Mouse (Mus musculus) forebrain, postnatal 0 days (tissue): Measurements from ENCODE around the gene Gm14393. TPM values are rescaled to one million over a fixed set of nuclear protein-coding genes. Genes with fewer than 3 reads are reported as not detected.
"Not testable (repeated sequence)": the region's sequence is repeated elsewhere in the genome, so short reads cannot be mapped to it uniquely, and the experiment has no call there.

ENCODE experiments used
- ATAC-seq: fragments of 200-750 bp; cut with Nextera tagmentation; 2 replicates; pipeline ENCODE4 v1.8.0; 2017; ENCODE audit warnings: mild to moderate bottlenecking, moderate library complexity
- DNase-seq: peaks from one replicate; pipeline ENCODE4 v3.0.0-alpha.2; 2015
- H3K27ac ChIP-seq: fragments of 300-500 bp; sonication (generic); 2 replicates; pipeline ENCODE4 v1.5.1; 2014; ENCODE audit warnings: low read depth, mild to moderate bottlenecking, antibody characterized with exemption, low read length, moderate library complexity, mixed read lengths
- H3K27me3 ChIP-seq: fragments of 300-500 bp; sonication (generic); 2 replicates; pipeline ENCODE4 v1.6.1; 2014; ENCODE audit warnings: mild to moderate bottlenecking, low read length, mixed read lengths; ENCODE audit not compliant: insufficient read depth
- H3K36me3 ChIP-seq: fragments of 300-500 bp; sonication (generic); 2 replicates; pipeline ENCODE4 v1.6.1; 2014; ENCODE audit warnings: mild to moderate bottlenecking, moderate library complexity; ENCODE audit not compliant: insufficient read depth
- H3K4me1 ChIP-seq: fragments of 300-500 bp; sonication (generic); 2 replicates; pipeline ENCODE4 v1.6.1; 2014; ENCODE audit warnings: antibody characterized with exemption; ENCODE audit not compliant: insufficient read depth
- H3K4me2 ChIP-seq: fragments of 300-500 bp; sonication (generic); 2 replicates; pipeline ENCODE4 v1.6.1; 2014; ENCODE audit warnings: low read depth, mild to moderate bottlenecking, moderate library complexity
- H3K4me3 ChIP-seq: fragments of 300-500 bp; sonication (generic); 2 replicates; pipeline ENCODE4 v1.5.1; 2014; ENCODE audit warnings: low read depth, low read length, mixed read lengths
- H3K9ac ChIP-seq: fragments of 300-500 bp; sonication (generic); 2 replicates; pipeline ENCODE4 v1.6.1; 2014; ENCODE audit warnings: mild to moderate bottlenecking
- H3K9me3 ChIP-seq: fragments of 300-500 bp; sonication (generic); 2 replicates; pipeline ENCODE4 v1.6.1; 2016; ENCODE audit warnings: low read length
- WGBS: fragments of 180-500 bp; shearing (Covaris S2); extraction: QIAGEN DNeasy Blood & Tissue Kit; methylation state at CpG from one replicate; pipeline ENCODE4 v1.1.7; 2014; 5-methylcytosine and 5-hydroxymethylcytosine counted together
- polyA plus RNA-seq: library from polyadenylated mRNA; unstranded; fragments of >200 nt; fragmentation: Nextera tagmentation; extraction: Ambion mirVana; gene quantifications from 2 replicates; pipeline ENCODE4 v1.2.1, GENCODE M21; 2015
- total RNA-seq: library from RNA; depleted of rRNA; stranded (reverse); fragments of >200 nt; gene quantifications from 2 replicates; pipeline ENCODE4 v1.2.3, GENCODE M21; 2014; rRNA removed

Gm14393 gene
- total RNA-seq (1.00 TPM in 1 of 2 replicates, not detected in the other), polyA plus RNA-seq (0.78 and 0.96 TPM in 2 replicates)

DNA sequence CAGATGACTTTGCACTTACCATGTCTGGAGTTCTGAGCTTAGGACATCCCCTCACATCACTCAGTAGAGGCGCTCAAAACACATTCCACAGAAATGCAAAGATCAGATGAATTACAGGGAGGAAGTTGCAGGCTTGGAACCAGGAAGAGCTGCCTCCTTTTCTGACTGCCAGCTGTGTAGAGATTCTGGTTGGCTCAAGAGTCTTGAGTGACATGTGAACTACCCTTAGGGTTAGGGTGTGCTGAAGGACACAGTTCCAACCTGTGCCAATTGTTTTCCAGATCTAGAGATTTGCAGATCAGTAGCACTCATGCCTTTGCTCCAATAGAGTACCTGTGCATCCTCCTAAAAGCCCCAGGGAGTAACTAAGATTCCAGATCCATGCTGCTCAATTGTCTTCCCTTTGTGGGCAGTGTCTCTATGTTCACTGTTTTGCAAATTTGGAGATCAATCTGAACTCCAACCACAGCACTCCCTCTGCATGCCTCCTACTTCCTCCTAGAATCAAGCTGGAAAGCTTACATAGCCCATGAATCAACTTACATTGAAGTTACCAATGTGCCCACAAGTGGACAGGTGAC lies at the start of gene Gm14393:
Gene Gm14393, minus strand, starts transcription at position 101 of the 581 bp plus-strand sequence.
- WGBS, result 85% methylated on average over 1 of the region's 1 CpGs
- H3K9ac ChIP-seq, H3K4me1 ChIP-seq, ATAC-seq, H3K36me3 ChIP-seq, H3K27me3 ChIP-seq, H3K4me2 ChIP-seq, H3K9me3 ChIP-seq, H3K27ac ChIP-seq, DNase-seq, H3K4me3 ChIP-seq: not testable (repeated sequence)

DNA sequence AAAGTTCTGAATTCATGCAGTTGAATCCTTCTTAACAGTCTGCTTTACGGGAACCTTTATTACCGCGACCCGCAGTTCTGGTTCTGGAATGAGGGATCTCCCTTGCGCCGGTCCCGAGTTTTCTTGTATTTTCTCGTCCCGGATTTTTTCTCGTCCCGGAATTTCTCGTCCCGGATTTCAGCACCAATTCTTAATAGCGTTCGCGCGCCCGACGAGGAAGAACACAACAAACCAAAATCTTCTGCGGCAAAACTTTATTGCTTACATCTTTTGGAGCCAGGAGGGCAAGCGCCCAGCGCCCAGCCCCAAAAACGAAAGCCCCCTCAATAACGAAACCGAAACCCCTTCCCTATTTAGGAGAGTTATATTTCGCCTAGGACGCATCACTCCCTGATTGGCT lies 23.3 kb downstream of the Gm14393 start:
- DNase-seq, H3K27ac ChIP-seq, H3K4me2 ChIP-seq, H3K9ac ChIP-seq, H3K27me3 ChIP-seq, H3K4me3 ChIP-seq, H3K4me1 ChIP-seq, ATAC-seq, H3K9me3 ChIP-seq, H3K36me3 ChIP-seq: not testable (repeated sequence)
- WGBS, result 95% methylated on average over 23 of the region's 27 CpGs

Other genes starting within 250 kb of the Gm14393 start
- gene Gm14444, start 57.5 kb downstream of the Gm14393 start, total RNA-seq, result 0.14 TPM in 1 of 2 replicates, not detected in the other
- 0.16 TPM in 1 of 2 replicates, not detected in the other for gene Gm14444, start 57.5 kb downstream of the Gm14393 start, polyA plus RNA-seq
- 13.8 and 15.5 TPM in 2 replicates for gene Gm14399, start 74.2 kb upstream of the Gm14393 start, total RNA-seq
- gene Gm14399, start 74.2 kb upstream of the Gm14393 start, polyA plus RNA-seq, result 4.0 and 4.2 TPM in 2 replicates
- gene Gm14443, start 108.1 kb upstream of the Gm14393 start, total RNA-seq, result 1.7 and 2.6 TPM in 2 replicates
- 0.62 and 0.65 TPM in 2 replicates for gene Gm14443, start 108.1 kb upstream of the Gm14393 start, polyA plus RNA-seq
- gene Gm14391, start 139.1 kb upstream of the Gm14393 start, total RNA-seq, result 18.0 and 22.0 TPM in 2 replicates
- gene Gm14391, start 139.1 kb upstream of the Gm14393 start, polyA plus RNA-seq, result 7.4 and 10.5 TPM in 2 replicates
- gene Gm14440, start 207.3 kb upstream of the Gm14393 start, total RNA-seq, result not detected in 2 replicates
- gene Gm14440, start 207.3 kb upstream of the Gm14393 start, polyA plus RNA-seq, result not detected in 2 replicates